Mouse (Mus musculus): ENCODE measurements around the gene Glt6d1. TPM values are rescaled to one million over a fixed set of nuclear protein-coding genes. Genes with fewer than 3 reads are reported as not detected.

The Glt6d1 gene
- total and polyA plus RNA-seq, 3 experiments, result not detected

DNA sequence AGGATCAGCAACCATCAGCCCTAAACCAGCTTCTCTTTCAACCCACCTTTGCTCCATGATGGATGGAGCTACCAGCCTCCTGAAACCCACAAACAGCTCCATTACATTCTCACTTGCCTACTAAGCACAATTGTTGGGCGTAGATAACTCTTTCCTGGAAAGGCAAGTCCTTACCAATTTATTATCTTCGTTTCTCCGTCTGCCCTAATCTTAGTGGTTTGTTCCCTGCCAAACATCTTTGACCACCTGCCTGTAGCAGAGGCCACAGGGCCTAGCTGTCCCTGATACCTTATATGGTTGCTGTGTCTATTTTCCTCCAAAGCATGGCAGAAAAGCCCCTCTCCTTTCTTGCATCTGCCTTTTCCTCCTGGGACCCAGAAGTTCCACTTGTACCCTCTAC lies 26.6 kb downstream of the Glt6d1 start:
- H3K79me2 ChIP-seq (replicated peaks; ENCODE audit: control insufficient read depth, extremely low read depth, insufficient read depth, poor library complexity, severe bottlenecking), result no peaks in the 10 kb centered on the region
- dilution Hi-C loops (cut with MboI; ENCODE audit: extremely low pct_ligation_motif_present, extremely low pct_unique_long_range_greater_than_20kb, low sequenced_read_pairs), result no loop called here
- in situ Hi-C loops (cut with MboI; ENCODE audit: low pct_ligation_motif_present, low pct_unique_long_range_greater_than_20kb, low sequenced_read_pairs), result no loop called here
- H3K4me3 ChIP-seq (replicated peaks in 1 of 3; ENCODE audit: low read depth in 2 of 3, low read length in 2 of 3, poor library complexity in 1 of 3), result no peak overlapping the region
- no peak overlapping the region for H3K9ac ChIP-seq (ENCODE audit: insufficient read depth, low read depth)
- no peaks in the 10 kb centered on the region for H3K9me3 ChIP-seq (replicated peaks; ENCODE audit: low read length)
- peaks cover 48% of the 10 kb centered on the region for H3K27me3 ChIP-seq (replicated peaks)
- TF ChIP-seq MAFK (IDR thresholded peaks at IDR 0.05; ENCODE audit: insufficient replicate concordance, low read length) (no peak), ZC3H11A (IDR thresholded peaks at IDR 0.05; ENCODE audit: low read depth, low read length) (no peak), CTCF (conservative IDR thresholded peaks at IDR 0.05 in 1 of 2, IDR thresholded peaks at IDR 0.05 in 1 of 2; ENCODE audit: low read depth in 2 of 2, low read length in 2 of 2) (no peak), POLR2AphosphoS2 (IDR thresholded peaks at IDR 0.05; ENCODE audit: low read depth, low read length) (no peak), BHLHE40 (IDR thresholded peaks at IDR 0.05; ENCODE audit: low read depth, low read length) (no peak), EP300 (IDR thresholded peaks at IDR 0.05; ENCODE audit: low read length) (no peak), NELFE (IDR thresholded peaks at IDR 0.05; ENCODE audit: low read depth, low read length) (no peak), RAD21 (IDR thresholded peaks at IDR 0.05; ENCODE audit: low read depth, low read length) (no peak), CHD2 (IDR thresholded peaks at IDR 0.05; ENCODE audit: low read length) (no peak), ETS1 (conservative IDR thresholded peaks at IDR 0.05; ENCODE audit: low read depth, low read length) (no peak), HCFC1 (IDR thresholded peaks at IDR 0.05; ENCODE audit: low read depth, low read length) (no peak), USF2 (conservative IDR thresholded peaks at IDR 0.05; ENCODE audit: low read depth, low read length) (no peak)
- no peak overlapping the region for H3K27ac ChIP-seq (ENCODE audit: insufficient read depth, low read depth)
- H3K4me1 ChIP-seq (ENCODE audit: control insufficient read depth in 1 of 2, insufficient read depth in 2 of 2), result no peaks in the 10 kb centered on the region
- no peaks in the 10 kb centered on the region for H3K36me3 ChIP-seq (replicated peaks in 1 of 2; ENCODE audit: control insufficient read depth in 1 of 2, insufficient read depth in 1 of 2, low read length in 1 of 2)
- DNase-seq (ENCODE audit: extremely low read depth), result no peak
- no peak overlapping the region for H3K4me2 ChIP-seq (ENCODE audit: insufficient read depth, low read depth, poor library complexity, severe bottlenecking)

- TF ChIP-seq RAD21 (IDR thresholded peaks at IDR 0.05; ENCODE audit: low read depth, low read length), result no peak
- no peak for TF ChIP-seq ZMIZ1 (IDR thresholded peaks at IDR 0.05; ENCODE audit: low read depth, low read length)
- Histone ChIP-seq H3K36me3 (replicated peaks in 1 of 2; ENCODE audit: control insufficient read depth in 1 of 2, insufficient read depth in 1 of 2, low read length in 1 of 2) (no peaks in the 10 kb centered on the region), H3K9me3 (replicated peaks; ENCODE audit: low read length) (no peaks in the 10 kb centered on the region), H3K4me2 (ENCODE audit: insufficient read depth, low read depth, poor library complexity, severe bottlenecking) (no peak overlapping the region), H3K4me3 (replicated peaks in 1 of 3; ENCODE audit: low read depth in 2 of 3, low read length in 2 of 3, poor library complexity in 1 of 3) (no peak overlapping the region), H3K27me3 (replicated peaks) (peaks cover 58% of the 10 kb centered on the region), H3K79me2 (replicated peaks; ENCODE audit: control insufficient read depth, extremely low read depth, insufficient read depth, poor library complexity, severe bottlenecking) (no peaks in the 10 kb centered on the region), H3K9ac (ENCODE audit: insufficient read depth, low read depth) (no peak overlapping the region), H3K4me1 (ENCODE audit: control insufficient read depth in 1 of 2, insufficient read depth in 2 of 2) (no peaks in the 10 kb centered on the region), H3K27ac (ENCODE audit: insufficient read depth, low read depth) (no peak overlapping the region)
- dilution Hi-C loops (cut with MboI; ENCODE audit: extremely low pct_ligation_motif_present, extremely low pct_unique_long_range_greater_than_20kb, low sequenced_read_pairs), result no loop called here
- DNase-seq (ENCODE audit: extremely low read depth), result no peak
- in situ Hi-C loops (cut with MboI; ENCODE audit: low pct_ligation_motif_present, low pct_unique_long_range_greater_than_20kb, low sequenced_read_pairs), result no loop called here
These were observed 29.9 kb downstream of the Glt6d1 start for GRCm38 (mm10) chr2:25785573-25786322.

- Histone ChIP-seq H3K9me3 (replicated peaks; ENCODE audit: low read length) (no peaks in the 10 kb centered on the region), H3K27ac (ENCODE audit: insufficient read depth, low read depth) (no peak within 1 kb of the TSS), H3K36me3 (replicated peaks in 1 of 2; ENCODE audit: control insufficient read depth in 1 of 2, insufficient read depth in 1 of 2, low read length in 1 of 2) (no peaks in the 10 kb centered on the region), H3K4me2 (ENCODE audit: insufficient read depth, low read depth, poor library complexity, severe bottlenecking) (no peak within 1 kb of the TSS), H3K79me2 (replicated peaks; ENCODE audit: control insufficient read depth, extremely low read depth, insufficient read depth, poor library complexity, severe bottlenecking) (no peaks in the 10 kb centered on the region), H3K4me3 (replicated peaks in 1 of 3; ENCODE audit: low read depth in 2 of 3, low read length in 2 of 3, poor library complexity in 1 of 3) (no peak within 1 kb of the TSS), H3K9ac (ENCODE audit: insufficient read depth, low read depth) (no peak within 1 kb of the TSS), H3K4me1 (ENCODE audit: control insufficient read depth in 1 of 2, insufficient read depth in 2 of 2) (no peaks in the 10 kb centered on the region), H3K27me3 (replicated peaks) (peaks cover 57% of the 10 kb centered on the region)
- TF ChIP-seq MAX (IDR thresholded peaks at IDR 0.05; ENCODE audit: low read length), result no peak
- no peak for TF ChIP-seq KAT2A (IDR thresholded peaks at IDR 0.05; ENCODE audit: insufficient replicate concordance, low read length)
- no peak for TF ChIP-seq HCFC1 (IDR thresholded peaks at IDR 0.05; ENCODE audit: low read depth, low read length)
- TF ChIP-seq EP300 (IDR thresholded peaks at IDR 0.05; ENCODE audit: low read length), result no peak
- TF ChIP-seq SMC3 (IDR thresholded peaks at IDR 0.05; ENCODE audit: low read depth, low read length), result no peak
- TF ChIP-seq CHD2 (IDR thresholded peaks at IDR 0.05; ENCODE audit: low read length), result no peak
- TF ChIP-seq JUN (IDR thresholded peaks at IDR 0.05; ENCODE audit: insufficient read depth, low read depth, low read length), result no peak
- no peak for TF ChIP-seq ZMIZ1 (IDR thresholded peaks at IDR 0.05; ENCODE audit: low read depth, low read length)
- no peak for TF ChIP-seq NELFE (IDR thresholded peaks at IDR 0.05; ENCODE audit: low read depth, low read length)
- TF ChIP-seq MAFK (IDR thresholded peaks at IDR 0.05; ENCODE audit: insufficient replicate concordance, low read length), result no peak
- TF ChIP-seq NRF1 (IDR thresholded peaks at IDR 0.05; ENCODE audit: low read depth, low read length), result no peak
- no peak for TF ChIP-seq IRF4 (IDR thresholded peaks at IDR 0.05; ENCODE audit: low read depth, low read length)
- no peak for TF ChIP-seq JUND (conservative IDR thresholded peaks at IDR 0.05; ENCODE audit: low read depth, low read length)
- no peak for TF ChIP-seq ZKSCAN1 (IDR thresholded peaks at IDR 0.05; ENCODE audit: borderline replicate concordance, low read depth, low read length)
- no peak for TF ChIP-seq CTCF (conservative IDR thresholded peaks at IDR 0.05 in 1 of 2, IDR thresholded peaks at IDR 0.05 in 1 of 2; ENCODE audit: low read depth in 2 of 2, low read length in 2 of 2)
- no peak for DNase-seq (ENCODE audit: extremely low read depth)
- dilution Hi-C loops (cut with MboI; ENCODE audit: extremely low pct_ligation_motif_present, extremely low pct_unique_long_range_greater_than_20kb, low sequenced_read_pairs), result no loop called here
- in situ Hi-C loops (cut with MboI; ENCODE audit: low pct_ligation_motif_present, low pct_unique_long_range_greater_than_20kb, low sequenced_read_pairs), result no loop called here
These were observed 33.7 kb downstream of the Glt6d1 start, which contains the start of gene Gm13539 for GRCm38 (mm10) chr2:25781957-25782356. Gm13539 (plus strand) TSS chr2:25782257.

Measured in CH12.LX (cell line).